Mouse (Mus musculus): ENCODE measurements around the gene Atp1a1.

Atp1a1 gene

DNA sequence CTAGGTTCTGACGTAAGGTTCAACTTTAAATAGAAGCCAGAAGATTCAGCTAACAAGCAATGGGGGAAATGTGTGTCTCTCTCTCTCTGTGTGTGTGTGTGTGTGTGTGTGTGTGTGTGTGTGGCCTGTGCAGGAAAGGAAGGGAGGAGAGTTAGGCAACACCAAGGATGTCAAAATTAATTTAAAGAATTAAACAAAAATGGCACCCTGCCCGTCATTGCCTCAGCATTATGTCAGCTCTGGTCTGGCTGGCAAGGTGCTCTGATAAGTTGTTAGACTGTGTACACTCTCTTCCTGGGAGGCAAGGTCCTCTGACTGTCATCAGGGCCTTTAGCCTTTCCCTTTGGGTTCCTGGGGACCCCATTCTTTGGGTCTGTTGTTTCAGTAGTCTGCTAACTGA lies 47.8 kb downstream of the Atp1a1 start:
- no peak for DNase-seq (ENCODE audit: low spot score in 2 of 2)

DNA sequence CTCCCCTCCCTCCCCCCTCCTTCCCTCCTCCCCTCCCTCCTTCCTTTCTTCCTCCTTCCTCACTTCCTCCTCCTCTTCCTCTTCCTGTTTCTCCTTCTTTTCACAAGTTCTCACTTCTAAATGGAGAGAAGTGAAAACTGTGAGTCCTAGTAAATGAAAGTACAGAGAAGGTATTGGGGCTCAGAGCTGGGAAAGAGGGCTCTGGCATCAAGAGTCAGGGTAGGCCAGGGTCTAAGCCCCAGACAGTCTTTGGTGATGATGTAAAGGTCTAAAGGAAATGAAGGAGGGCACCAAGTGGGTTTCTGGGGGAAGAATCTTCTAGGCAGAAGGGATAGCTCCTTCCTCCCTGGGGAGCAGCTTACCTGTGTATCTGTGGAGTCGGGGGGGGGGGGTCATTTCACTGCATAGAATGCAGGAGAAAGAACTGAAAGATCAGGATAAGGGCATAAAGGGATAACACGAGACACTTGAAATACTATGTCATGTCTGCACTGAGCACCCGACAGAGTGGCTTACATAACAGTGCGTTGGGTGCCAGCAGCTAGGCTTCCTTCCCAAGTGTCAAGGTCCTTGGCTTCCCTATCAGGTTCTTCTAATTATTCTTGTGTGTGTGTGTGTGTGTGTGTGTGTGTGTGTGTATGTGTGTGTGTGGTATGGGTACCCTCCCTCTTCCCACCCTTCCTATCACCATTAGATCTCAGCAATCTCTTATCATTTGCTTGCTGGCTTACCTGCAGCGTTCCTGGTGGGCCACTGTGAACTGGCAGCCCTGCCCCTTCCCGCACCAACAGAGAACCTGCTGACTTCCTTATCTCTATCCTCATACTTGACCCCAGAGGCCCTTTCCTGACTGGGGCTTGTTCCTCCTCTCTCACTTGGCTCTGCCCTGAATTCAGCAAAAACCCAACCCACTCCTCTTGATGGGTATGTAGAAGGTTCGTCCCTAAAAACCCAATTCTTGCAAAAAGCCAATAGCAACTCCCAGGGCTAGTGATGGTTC lies 51.6 kb downstream of the Atp1a1 start:
- no peak for DNase-seq (ENCODE audit: low spot score in 2 of 2)

DNA sequence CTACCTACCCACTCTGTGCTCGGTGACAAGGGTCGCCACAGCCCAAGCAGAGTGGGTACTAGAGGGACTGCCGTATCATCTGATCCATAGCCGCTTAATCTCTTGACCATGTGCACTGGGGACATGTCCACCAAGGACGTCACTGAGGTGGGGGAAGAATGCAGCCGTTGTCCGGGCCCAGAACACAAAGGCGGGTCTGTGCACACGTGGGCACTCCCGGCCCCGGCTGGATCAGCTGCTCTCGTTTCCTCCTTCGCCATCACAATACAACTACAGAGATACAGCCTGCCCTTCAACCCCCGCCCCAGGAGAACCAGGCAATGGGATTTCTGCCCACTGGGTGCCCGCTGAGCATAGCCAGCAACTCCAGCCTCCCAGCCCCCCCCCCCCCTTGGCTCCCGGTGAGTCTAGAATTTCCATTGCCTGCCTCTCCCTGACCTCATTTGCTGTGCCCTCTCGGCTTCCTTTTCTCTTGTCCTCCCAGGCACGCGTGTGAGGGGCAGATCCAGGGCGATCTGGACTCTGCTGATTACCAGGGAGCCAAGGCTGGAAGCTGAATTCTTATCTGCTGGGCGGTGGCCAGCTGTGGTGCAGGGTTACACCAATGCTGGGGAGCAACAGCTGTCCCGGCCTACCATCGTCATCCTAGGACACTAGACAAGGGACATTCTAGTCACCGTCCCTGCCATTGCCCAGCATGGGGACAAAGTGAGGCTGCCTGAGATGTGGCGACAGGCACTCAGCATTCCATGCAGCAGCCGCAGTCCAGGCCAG lies 52.8 kb downstream of the Atp1a1 start:
- peak in 1 of 2 experiments; percentile 48 for DNase-seq (ENCODE audit: low spot score in 2 of 2)

DNA sequence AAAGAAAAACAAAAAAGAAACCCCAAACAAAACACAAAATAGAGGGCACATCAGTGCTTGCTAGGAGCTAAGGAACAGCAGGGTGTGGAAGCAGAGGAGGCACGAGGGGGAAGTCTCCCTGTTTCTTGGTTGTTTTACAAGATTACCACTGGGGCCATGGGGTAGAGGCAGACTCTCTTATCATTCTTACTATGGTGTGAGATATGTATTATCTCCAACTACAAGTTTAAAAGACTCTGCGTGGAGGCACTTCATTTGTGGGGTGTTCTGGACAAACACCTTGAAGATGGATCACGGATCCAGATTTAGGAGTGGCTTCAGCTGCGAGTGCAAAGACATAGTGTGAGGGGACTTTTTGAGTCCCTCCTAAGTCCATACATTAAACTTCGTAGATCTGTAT lies 54.7 kb downstream of the Atp1a1 start:
- no peak for DNase-seq (ENCODE audit: low spot score in 2 of 2)

DNA sequence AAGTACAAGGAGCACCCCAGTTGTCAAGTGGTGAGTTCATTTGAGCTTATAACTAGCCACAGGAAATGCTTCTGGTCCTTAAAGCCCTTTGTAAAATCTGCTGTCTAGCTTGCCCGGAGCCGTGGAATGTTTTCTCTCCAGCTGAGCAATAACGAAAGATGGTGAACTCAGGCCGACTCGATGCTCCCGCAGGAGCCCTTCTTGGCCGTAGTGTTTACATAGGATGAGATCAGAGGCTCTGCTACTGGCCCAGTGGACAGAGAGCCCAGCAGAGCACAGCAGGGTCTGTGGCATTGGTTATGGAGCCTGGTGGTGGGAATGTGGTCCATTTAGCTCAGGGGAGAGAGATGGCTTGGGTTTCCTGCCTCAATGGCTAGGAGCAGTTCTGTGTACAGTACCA lies 60.4 kb downstream of the Atp1a1 start:
- DNase-seq (ENCODE audit: low spot score in 2 of 2), result no peak

DNA sequence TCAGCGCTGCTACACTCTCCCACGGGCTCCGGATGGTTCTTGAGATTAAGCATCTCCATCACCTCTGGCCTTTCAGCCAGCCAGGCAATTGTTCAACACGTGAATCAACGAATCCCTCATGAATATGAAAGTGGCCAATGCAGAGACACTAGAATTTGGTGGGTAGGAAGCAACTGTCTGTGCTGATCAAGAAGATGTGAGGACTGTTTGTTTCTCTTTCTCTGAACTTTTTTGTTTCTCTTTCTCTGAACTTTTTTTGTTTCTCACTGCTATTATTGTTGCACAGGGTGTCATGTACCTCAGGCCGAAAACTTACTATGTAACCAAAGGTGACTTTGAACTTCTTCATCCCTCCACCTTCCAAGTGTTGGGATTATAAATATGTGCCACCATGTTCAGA lies 62.9 kb downstream of the Atp1a1 start:
- no peak for DNase-seq (ENCODE audit: low spot score in 2 of 2)

DNA sequence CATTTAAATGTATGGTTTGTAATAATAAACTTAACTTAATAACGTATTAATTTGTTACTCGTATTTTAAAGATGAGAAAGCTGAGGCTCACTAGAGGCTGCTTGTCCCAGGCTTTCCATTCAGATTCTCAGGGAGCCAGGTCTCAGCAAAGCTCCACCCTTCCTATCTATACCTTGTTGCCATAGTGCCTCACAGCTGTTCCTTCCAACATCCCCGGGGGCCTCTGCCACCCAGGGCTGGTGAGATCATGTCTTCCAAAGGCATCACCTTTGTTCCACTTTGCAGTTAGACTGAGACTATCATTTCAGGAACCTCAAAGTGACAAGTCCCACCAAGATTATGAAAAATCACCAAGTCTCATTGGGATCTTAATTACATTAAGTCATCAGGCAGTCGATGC lies 63.9 kb downstream of the Atp1a1 start:
- DNase-seq (ENCODE audit: low spot score in 2 of 2), result no peak

DNA sequence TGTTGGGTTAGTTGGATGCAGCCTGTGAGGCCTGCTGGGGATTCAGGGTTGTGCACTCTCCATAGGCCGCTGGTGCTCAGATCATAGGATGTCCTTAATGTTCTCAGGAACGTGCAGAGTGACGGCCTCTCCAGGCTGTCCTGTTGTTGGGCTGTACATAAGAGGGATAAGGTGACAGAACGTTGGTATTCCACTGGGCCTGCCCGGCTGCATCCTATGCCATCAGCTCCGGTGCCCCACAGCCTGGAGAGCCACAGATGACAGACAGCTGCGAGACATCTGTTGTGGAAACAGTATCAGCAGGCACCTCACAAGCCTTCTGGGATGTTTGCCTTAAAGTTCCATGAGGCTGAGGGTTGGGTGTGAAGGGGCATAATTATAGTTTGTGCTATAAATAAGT lies 68.2 kb downstream of the Atp1a1 start:
- peak in 1 of 2 experiments; percentile 27 for DNase-seq (ENCODE audit: low spot score in 2 of 2)

DNA sequence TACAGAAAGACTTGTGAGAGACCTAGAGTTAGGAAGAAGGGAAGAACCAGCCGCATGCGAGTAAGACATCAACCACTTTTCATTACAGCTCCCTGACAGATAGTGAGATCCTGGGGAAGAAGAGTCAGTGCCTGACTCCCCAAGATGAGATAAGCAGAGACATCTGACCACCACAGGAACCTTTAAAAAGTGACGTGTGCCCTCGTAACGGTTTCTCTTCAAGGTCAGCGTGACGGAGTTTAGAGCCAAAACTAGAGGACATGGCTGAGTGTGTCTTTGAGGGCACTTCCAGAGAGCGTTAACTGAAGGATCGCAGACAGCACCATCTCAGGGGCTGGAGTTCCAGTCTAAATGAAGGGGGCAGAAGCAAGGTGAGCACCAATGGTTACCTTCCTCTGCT lies 70.2 kb downstream of the Atp1a1 start:
- no peak for DNase-seq (ENCODE audit: low spot score in 2 of 2)

DNA sequence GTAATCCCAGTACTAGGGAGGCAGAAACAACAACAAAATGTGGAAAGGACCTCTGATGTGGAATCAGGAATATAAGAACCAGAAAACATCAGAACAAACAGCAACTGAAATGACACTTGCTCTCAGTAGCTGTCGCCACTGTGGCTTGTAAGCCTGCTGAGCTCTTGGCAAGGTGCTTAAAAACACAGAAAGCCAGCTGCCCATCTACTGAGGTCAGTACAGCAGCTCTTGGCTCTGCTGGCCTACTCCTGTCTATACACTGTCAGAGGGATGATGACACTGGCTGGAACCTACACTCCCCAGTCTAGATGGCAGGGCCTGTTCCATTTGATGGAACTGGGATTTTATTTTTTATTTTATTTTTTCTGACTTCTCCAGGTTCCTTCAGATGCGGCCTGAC lies 71.1 kb downstream of the Atp1a1 start:
- no peak for DNase-seq (ENCODE audit: low spot score in 2 of 2)

DNA sequence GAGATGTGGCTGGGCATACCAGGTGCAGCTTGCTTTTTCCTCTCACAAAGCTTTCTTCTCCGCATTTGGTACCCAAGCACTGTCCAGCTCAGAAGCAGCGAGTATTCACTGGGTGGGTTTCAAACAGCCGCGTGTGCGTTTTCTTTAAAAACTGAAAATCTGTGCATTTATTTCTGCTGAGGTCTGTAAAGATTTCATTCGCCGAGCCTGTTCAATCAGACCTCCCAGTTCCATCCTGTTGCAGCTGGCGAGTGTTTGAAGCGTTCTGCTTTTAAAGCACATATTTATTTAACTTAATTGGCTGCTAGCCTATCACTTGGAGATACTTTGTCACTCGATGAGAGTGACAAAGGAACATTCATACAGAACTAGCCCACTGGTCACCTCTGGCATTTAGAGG lies 73.6 kb downstream of the Atp1a1 start:
- DNase-seq (ENCODE audit: low spot score in 2 of 2), result no peak

DNA sequence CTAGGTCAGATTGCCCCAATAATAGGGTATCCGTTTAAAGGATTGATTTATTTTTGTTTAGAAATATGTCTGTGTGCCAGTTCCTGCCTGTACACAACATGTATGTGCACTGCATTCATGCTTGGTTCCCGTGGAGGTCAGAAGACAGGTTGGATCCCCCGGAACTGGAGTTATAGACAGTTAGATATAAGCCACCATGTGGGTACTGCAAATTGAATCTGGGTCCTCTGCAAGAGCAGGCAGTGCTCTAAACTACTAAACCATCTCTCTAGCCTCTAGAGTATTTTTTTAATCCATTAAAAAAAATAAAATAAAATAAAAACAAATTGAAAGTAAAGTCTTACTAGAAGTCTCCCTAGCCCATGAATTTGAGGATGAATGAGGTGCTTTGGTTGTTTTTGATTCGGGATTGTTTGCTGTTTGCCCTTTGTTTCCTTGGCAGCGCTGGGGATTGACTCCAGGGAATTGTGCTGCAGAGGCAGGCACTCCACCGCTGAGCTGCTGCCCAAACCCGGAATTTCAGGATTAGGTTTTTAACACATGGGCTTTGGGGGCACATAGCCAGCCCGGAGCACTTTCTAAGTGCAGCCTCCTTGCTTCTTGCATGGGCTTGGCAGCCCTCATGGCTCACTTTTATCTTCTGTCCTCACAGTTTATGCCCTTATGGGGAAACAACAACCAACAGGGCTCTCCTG lies 75.4 kb downstream of the Atp1a1 start:
- DNase-seq (ENCODE audit: low spot score in 2 of 2), result no peak

DNA sequence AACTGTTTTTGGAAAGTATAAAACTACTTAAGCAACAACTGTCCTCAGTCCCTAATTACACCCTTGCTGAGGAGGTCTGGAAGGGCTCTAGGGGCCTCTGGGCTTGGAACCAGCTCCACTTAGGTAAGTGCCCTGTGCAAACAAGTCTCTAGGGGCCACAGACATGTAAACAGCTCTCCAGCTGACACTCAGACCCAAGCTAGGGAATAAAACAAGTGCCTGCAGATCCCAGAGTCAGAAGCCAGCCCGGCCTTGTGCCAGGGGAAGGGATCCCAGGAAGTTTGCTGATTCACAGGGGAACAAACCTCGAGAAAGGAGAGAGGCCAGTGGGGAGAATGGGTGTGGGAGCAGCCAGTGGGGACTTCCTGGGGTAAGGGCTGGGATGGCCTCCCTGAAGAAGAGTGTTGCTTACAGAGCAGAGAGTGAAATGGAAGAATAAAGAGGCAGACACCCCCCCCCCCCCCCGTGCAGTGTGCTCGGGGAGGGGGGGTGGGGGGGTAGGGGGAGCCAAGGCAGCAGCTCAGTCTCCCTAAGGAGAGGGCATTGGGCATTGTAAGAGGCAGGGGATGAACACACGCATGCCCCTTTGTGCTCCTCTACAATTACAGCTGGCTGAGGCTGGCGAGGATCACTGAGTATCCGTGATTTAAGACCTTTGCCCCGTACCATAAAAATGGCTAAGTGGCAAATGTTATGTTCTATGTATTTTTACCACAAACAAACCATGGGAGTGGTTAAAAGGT lies 76.2 kb downstream of the Atp1a1 start:
- DNase-seq (ENCODE audit: low spot score in 2 of 2), result no peak

DNA sequence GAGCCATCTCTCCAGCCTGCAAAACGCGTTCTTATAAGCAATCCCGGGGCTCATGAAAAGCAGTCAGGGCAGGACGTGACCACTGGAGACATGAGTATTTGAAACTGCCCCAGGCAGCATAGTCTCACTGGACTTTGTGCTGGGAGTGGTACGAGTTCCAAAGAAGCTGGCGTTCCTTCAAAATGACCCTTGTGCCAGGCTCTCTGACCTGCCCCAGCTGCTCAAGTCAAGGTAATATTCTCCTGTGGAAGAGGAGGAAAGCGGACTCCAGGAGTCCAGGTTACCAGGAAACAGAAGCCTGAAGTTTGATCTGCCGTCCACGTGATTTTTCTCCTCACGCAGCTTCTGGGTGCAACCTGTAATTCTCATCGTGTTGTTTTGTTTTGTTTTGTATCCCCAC lies 77.9 kb downstream of the Atp1a1 start:
- no peak for DNase-seq (ENCODE audit: low spot score in 2 of 2)

Measured in right cerebral cortex, postnatal 36 days (tissue).